Mouse (Mus musculus) common myeloid progenitor, adult 5-6 weeks (primary cell): ENCODE measurements around the gene Add1. TPM values are rescaled to one million over a fixed set of nuclear protein-coding genes. Genes with fewer than 3 reads are reported as not detected.

ENCODE experiments used
- ATAC-seq: replicated peaks from 2 replicates; pipeline ENCODE4 v1.8.0; 2016; ENCODE audit warnings: low read depth, mild to moderate bottlenecking, moderate TSS enrichment, inconsistent platforms; ENCODE audit not compliant: poor library complexity, severe bottlenecking
- total RNA-seq: library from RNA; stranded (forward); fragments of 200-1000, 187-1606 nt; gene quantifications from 2 replicates; pipeline ENCODE4 v1.2.3, GENCODE M21; 2017

Add1 gene
- total RNA-seq, 1 experiment from 2014 or later = 141 TPM

GRCm38 (mm10) chr5:34592666-34593065, 19.2 kb downstream of the Add1 start:
- no peak for ATAC-seq

GRCm38 (mm10) chr5:34593202-34593727, 19.8 kb downstream of the Add1 start:
- ATAC-seq = no peak

GRCm38 (mm10) chr5:34604576-34604975, 31.1 kb downstream of the Add1 start:
- ATAC-seq = no peak

GRCm38 (mm10) chr5:34607100-34607880, 33.8 kb downstream of the Add1 start:
- ATAC-seq = 0 out of 2 replicates have a peak, but pooled peaks have one; percentile 36

- ATAC-seq = no peak
These were observed 34.8 kb downstream of the Add1 start for GRCm38 (mm10) chr5:34608226-34608625.

GRCm38 (mm10) chr5:34609966-34610365, 36.5 kb downstream of the Add1 start:
- no peak for ATAC-seq

- ATAC-seq = no peak
These were observed 59.5 kb downstream of the Add1 start for GRCm38 (mm10) chr5:34632996-34633395.

GRCm38 (mm10) chr5:34633641-34634040, 60.2 kb downstream of the Add1 start:
- no peak for ATAC-seq

- ATAC-seq = 0 out of 2 replicates have a peak, but pooled peaks have one; percentile 10
These were observed 61.4 kb downstream of the Add1 start for GRCm38 (mm10) chr5:34634746-34635400.

GRCm38 (mm10) chr5:34635665-34636192, 62.3 kb downstream of the Add1 start:
- ATAC-seq = no peak

GRCm38 (mm10) chr5:34636481-34637287, 63.2 kb downstream of the Add1 start, which contains the start of gene Mfsd10:
Mfsd10 (minus strand) TSS chr5:34637212.
- ATAC-seq = peak; percentile 77

GRCm38 (mm10) chr5:34637591-34638156, 64.2 kb downstream of the Add1 start:
- no peak for ATAC-seq

GRCm38 (mm10) chr5:34641991-34642390, 68.5 kb downstream of the Add1 start:
- ATAC-seq = no peak

GRCm38 (mm10) chr5:34642932-34643331, 69.5 kb downstream of the Add1 start:
- peak; percentile 83 for ATAC-seq

GRCm38 (mm10) chr5:34647581-34647980, 74.1 kb downstream of the Add1 start:
- ATAC-seq = peak; percentile 82

GRCm38 (mm10) chr5:34652961-34653360, 79.5 kb downstream of the Add1 start:
- no peak for ATAC-seq

- no peak for ATAC-seq
These were observed 81.4 kb downstream of the Add1 start for GRCm38 (mm10) chr5:34654881-34655280.

- no peak for ATAC-seq
These were observed 84.1 kb downstream of the Add1 start for GRCm38 (mm10) chr5:34657556-34657955.

GRCm38 (mm10) chr5:34659686-34660590, 86.5 kb downstream of the Add1 start, which contains the start of the genes Nop14 and Grk4:
Nop14 (minus strand) TSS chr5:34660148.
Grk4 (plus strand) TSS chr5:34660379.
- peak; percentile 96 for ATAC-seq
